Mouse (Mus musculus): Measurements from ENCODE around the gene Serpinb9d. TPM values are rescaled to one million over a fixed set of nuclear protein-coding genes. Genes with fewer than 3 reads are reported as not detected.
"Not testable (repeated sequence)": the region's sequence is repeated elsewhere in the genome, so short reads cannot be mapped to it uniquely, and the experiment has no call there.

The Serpinb9d gene
- not detected in 2 replicates for polyA plus RNA-seq (2015; fragmentation: Nextera tagmentation; extraction: Ambion mirVana)

DNA sequence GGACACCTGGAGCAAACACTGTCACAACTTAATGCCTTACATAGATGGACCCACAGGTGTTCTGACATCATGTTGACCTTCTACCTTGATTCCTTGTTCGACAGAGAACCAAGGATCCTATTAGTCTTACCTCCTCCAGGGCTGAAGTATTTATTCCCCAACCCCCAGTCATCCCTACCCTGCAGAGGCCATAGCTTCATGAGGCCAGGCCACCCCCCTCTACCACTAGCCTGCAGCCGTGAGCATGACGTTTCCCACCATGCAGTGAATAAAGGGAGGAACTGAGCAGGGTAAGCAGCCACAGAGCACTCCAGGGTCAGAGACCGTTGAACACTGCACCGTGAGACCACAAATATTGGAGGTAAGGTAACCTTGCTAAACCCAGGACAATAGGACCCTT lies at the start of gene Serpinb9d:
Gene Serpinb9d, plus strand, starts transcription at position 301 of the 400 bp plus-strand sequence.
- WGBS (ENCODE audit: insufficient replicate concordance): 53% methylated on average over 5 of the region's 5 CpGs
- H3K9ac ChIP-seq (ENCODE audit: low read depth, low read length): no peak within 1 kb of the TSS
- no peaks in the 10 kb centered on the region for H3K27me3 ChIP-seq (ENCODE audit: control insufficient read depth, insufficient read depth, low read depth, low read length)
- no peaks in the 10 kb centered on the region for H3K9me3 ChIP-seq (replicated peaks; ENCODE audit: control insufficient read depth, low read length)
- H3K4me3 ChIP-seq (ENCODE audit: low read depth, low read length): no peak within 1 kb of the TSS
- no peak for ATAC-seq (ENCODE audit: low read depth)
- H3K4me1 ChIP-seq (ENCODE audit: control insufficient read depth, low read depth, low read length): no peaks in the 10 kb centered on the region
- H3K27ac ChIP-seq (ENCODE audit: low read length): no peak within 1 kb of the TSS
- no peaks in the 10 kb centered on the region for H3K36me3 ChIP-seq (ENCODE audit: control insufficient read depth, insufficient read depth)
- no peak within 1 kb of the TSS for H3K4me2 ChIP-seq (ENCODE audit: low read depth, low read length)

DNA sequence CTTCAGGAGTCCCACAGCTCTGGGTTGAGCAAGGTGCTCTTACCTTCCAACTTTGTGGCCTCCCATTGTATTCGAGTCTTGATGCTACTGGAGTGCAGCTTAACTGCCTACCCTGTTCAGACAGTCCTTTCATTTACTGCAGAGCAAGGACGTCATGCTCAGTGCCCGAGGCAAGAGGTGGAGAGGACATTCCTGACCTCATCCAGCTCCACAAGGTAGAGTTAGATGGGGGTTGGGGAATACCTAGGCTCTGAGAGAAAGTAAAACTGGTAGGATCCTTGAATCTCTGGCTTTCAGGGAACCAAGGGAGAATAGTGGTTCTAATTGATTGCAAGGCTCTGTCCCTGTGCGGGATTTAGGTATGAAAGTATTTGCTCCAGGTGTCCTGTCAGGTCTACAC lies 33.1 kb upstream of the Serpinb9d start, which contains the start of gene Serpinb9c:
Gene Serpinb9c, minus strand, starts transcription at position 101 of the 400 bp plus-strand sequence.
- Histone ChIP-seq H3K9ac (ENCODE audit: low read depth, low read length) (no peak within 1 kb of the TSS), H3K4me3 (ENCODE audit: low read depth, low read length) (no peak within 1 kb of the TSS), H3K4me1 (ENCODE audit: control insufficient read depth, low read depth, low read length) (no peaks in the 10 kb centered on the region), H3K27ac (ENCODE audit: low read length) (no peak within 1 kb of the TSS), H3K27me3 (ENCODE audit: control insufficient read depth, insufficient read depth, low read depth, low read length) (no peaks in the 10 kb centered on the region), H3K9me3 (replicated peaks; ENCODE audit: control insufficient read depth, low read length) (no peaks in the 10 kb centered on the region), H3K4me2 (ENCODE audit: low read depth, low read length) (no peak within 1 kb of the TSS), H3K36me3 (ENCODE audit: control insufficient read depth, insufficient read depth) (no peaks in the 10 kb centered on the region)
- WGBS (ENCODE audit: insufficient replicate concordance): 46% methylated on average over 4 of the region's 4 CpGs
- no peak for ATAC-seq (ENCODE audit: low read depth)

DNA sequence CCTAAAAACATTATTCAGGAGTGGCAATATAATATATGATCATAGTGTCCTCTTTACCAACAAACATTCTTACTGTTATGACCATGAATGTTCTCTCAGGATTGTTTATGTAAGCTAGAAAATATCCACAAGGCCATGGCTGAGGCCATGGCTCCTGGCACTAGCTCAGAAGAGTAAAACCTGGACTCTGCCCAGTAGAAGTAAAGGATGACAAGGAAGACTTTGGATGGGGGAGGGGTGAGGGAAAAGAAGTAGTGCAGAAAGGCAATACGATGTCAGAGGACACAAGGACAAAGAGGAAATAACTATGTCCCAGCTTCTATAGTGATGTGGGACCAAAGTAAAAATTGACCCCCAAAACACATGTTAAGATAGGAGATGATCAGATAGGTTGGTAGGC lies 2.3 kb upstream of the Serpinb9d start:
- not testable (repeated sequence) for H3K4me1 ChIP-seq (ENCODE audit: control insufficient read depth, low read depth, low read length); H3K9ac ChIP-seq (ENCODE audit: low read depth, low read length); H3K4me2 ChIP-seq (ENCODE audit: low read depth, low read length); H3K9me3 ChIP-seq (replicated peaks; ENCODE audit: control insufficient read depth, low read length); H3K4me3 ChIP-seq (ENCODE audit: low read depth, low read length); ATAC-seq (ENCODE audit: low read depth); H3K36me3 ChIP-seq (ENCODE audit: control insufficient read depth, insufficient read depth); H3K27ac ChIP-seq (ENCODE audit: low read length); H3K27me3 ChIP-seq (ENCODE audit: control insufficient read depth, insufficient read depth, low read depth, low read length)
- 53% methylated on average over 1 of the region's 1 CpGs for WGBS (ENCODE audit: insufficient replicate concordance)

DNA sequence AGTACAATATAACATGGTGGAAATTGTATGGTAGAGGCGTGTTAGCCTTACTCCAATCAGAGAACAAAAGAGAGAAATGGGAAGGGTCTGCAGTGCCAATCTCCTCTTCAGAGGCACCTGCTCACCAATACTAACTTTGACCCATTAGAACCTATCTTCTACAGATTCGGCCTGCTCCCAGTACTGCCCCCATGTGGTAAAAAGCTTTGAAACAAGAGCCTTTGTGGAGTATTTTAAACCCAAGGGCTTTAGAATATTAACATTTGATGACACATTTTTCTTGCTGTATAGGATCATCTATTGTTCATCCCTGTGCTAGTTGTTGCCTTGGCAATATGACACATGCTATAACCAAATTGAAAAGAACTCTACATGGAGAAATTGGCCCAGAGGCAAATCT lies 7.0 kb downstream of the Serpinb9d start:
- 23% methylated on average over 2 of the region's 2 CpGs for WGBS (ENCODE audit: insufficient replicate concordance)
- H3K4me2 ChIP-seq (ENCODE audit: low read depth, low read length): no peak overlapping the region
- H3K9ac ChIP-seq (ENCODE audit: low read depth, low read length): no peak overlapping the region
- H3K4me1 ChIP-seq (ENCODE audit: control insufficient read depth, low read depth, low read length): no peaks in the 10 kb centered on the region
- H3K4me3 ChIP-seq (ENCODE audit: low read depth, low read length): no peak overlapping the region
- no peaks in the 10 kb centered on the region for H3K27me3 ChIP-seq (ENCODE audit: control insufficient read depth, insufficient read depth, low read depth, low read length)
- no peaks in the 10 kb centered on the region for H3K9me3 ChIP-seq (replicated peaks; ENCODE audit: control insufficient read depth, low read length)
- H3K27ac ChIP-seq (ENCODE audit: low read length): no peak overlapping the region
- ATAC-seq (ENCODE audit: low read depth): no peak
- no peaks in the 10 kb centered on the region for H3K36me3 ChIP-seq (ENCODE audit: control insufficient read depth, insufficient read depth)

DNA sequence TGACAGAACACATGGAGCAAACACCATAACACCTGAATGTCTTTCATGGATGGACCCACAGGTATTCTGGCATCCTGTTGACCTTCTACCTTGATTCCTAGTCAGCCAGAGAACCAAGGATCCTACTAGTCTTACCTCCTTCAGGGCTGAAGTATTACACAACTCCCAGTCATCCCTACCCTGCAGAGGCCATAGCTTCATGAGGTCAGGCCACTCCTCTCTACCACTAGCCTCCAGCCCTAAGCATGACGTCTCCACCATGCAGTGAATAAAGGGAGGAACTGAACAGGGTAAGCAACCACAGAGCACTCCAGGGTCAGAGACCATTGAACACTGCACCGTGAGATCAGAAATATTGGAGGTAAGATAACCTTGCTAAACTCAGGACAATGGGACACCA lies 56.6 kb downstream of the Serpinb9d start, which contains the start of gene Serpinb9e:
Gene Serpinb9e, plus strand, starts transcription at position 301 of the 400 bp plus-strand sequence.
- not testable (repeated sequence) for H3K36me3 ChIP-seq (ENCODE audit: control insufficient read depth, insufficient read depth); H3K4me1 ChIP-seq (ENCODE audit: control insufficient read depth, low read depth, low read length); H3K4me2 ChIP-seq (ENCODE audit: low read depth, low read length); H3K4me3 ChIP-seq (ENCODE audit: low read depth, low read length); H3K9ac ChIP-seq (ENCODE audit: low read depth, low read length); ATAC-seq (ENCODE audit: low read depth); H3K27me3 ChIP-seq (ENCODE audit: control insufficient read depth, insufficient read depth, low read depth, low read length); H3K9me3 ChIP-seq (replicated peaks; ENCODE audit: control insufficient read depth, low read length); H3K27ac ChIP-seq (ENCODE audit: low read length)
- 51% methylated on average over 2 of the region's 2 CpGs for WGBS (ENCODE audit: insufficient replicate concordance)

Other genes with a start within 250 kb of the Serpinb9d start
- gene Serpinb6b, start 227.8 kb upstream of the Serpinb9d start, polyA plus RNA-seq (2015; fragmentation: Nextera tagmentation; extraction: Ambion mirVana): 4.4 and 4.7 TPM in 2 replicates
- gene Serpinb9, start 189.7 kb upstream of the Serpinb9d start, polyA plus RNA-seq (2015; fragmentation: Nextera tagmentation; extraction: Ambion mirVana): 1.9 and 2.0 TPM in 2 replicates
- 0.05 TPM in 1 of 2 replicates, not detected in the other for gene Serpinb9b, start 165.5 kb upstream of the Serpinb9d start, polyA plus RNA-seq (2015; fragmentation: Nextera tagmentation; extraction: Ambion mirVana)
- gene Serpinb1b, start 114.4 kb upstream of the Serpinb9d start, polyA plus RNA-seq (2015; fragmentation: Nextera tagmentation; extraction: Ambion mirVana): not detected in 2 replicates
- gene Serpinb9c, start 33.2 kb upstream of the Serpinb9d start, polyA plus RNA-seq (2015; fragmentation: Nextera tagmentation; extraction: Ambion mirVana): not detected in 2 replicates
- gene Serpinb9e, start 56.7 kb downstream of the Serpinb9d start, polyA plus RNA-seq (2015; fragmentation: Nextera tagmentation; extraction: Ambion mirVana): not detected in 2 replicates
- not detected in 2 replicates for gene Serpinb9f, start 131.1 kb downstream of the Serpinb9d start, polyA plus RNA-seq (2015; fragmentation: Nextera tagmentation; extraction: Ambion mirVana)
- not detected in 2 replicates for gene Gm11397, start 202.8 kb downstream of the Serpinb9d start, polyA plus RNA-seq (2015; fragmentation: Nextera tagmentation; extraction: Ambion mirVana)

Data from liver, embryonic 16.5 days (tissue).